Mouse (Mus musculus) spleen, adult 2 months (tissue): Measurements from ENCODE around the gene Doc2g.
"Not testable (repeated sequence)": the region's sequence is repeated elsewhere in the genome, so short reads cannot be mapped to it uniquely, and the experiment has no call there.

Source experiments
- CTCF ChIP-seq: fragments of 200-500 bp; IDR thresholded peaks from 2 replicates; pipeline ENCODE4 v1.5.1; 2011; ENCODE audit warnings: mild to moderate bottlenecking, inconsistent platforms; ENCODE audit not compliant: insufficient read depth, insufficient read length, insufficient replicate concordance; ENCODE audit errors: extremely low read depth
- POLR2A ChIP-seq: fragments of 200-500 bp; IDR thresholded peaks from 2 replicates; pipeline ENCODE4 v1.6.1; 2011; ENCODE audit warnings: low read depth, low read length, inconsistent platforms

DNA sequence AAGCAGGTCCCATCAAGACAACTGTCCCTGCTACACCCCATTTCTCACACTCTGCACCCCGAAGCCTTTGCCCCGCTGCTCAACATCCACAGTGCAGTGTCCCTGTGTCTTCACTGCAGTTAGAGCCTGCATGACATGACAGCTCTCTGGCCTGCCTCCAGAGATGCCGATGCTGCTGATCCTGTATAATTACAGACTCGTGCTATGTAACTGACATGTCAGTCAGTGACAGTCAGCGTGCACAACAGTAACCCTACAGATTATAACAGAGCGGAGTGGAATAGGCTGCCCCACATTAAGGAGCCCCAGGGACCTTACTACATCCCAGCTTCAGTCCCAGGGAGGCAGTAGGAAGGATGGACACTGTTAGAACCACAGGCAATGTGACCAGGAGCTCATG is 41.3 kb upstream of the Doc2g start:
- not testable (repeated sequence) for TF ChIP-seq CTCF, POLR2A
